Mouse (Mus musculus): ENCODE measurements around the gene Map2k6. TPM values are rescaled to one million over a fixed set of nuclear protein-coding genes. Genes with fewer than 3 reads are reported as not detected.
A peak's percentile ranks its signal among the peaks of the same experiment; 100 is the strongest.

The Map2k6 gene
- polyA plus RNA-seq, 1 experiment from 2014 or later: 4.7 TPM

DNA sequence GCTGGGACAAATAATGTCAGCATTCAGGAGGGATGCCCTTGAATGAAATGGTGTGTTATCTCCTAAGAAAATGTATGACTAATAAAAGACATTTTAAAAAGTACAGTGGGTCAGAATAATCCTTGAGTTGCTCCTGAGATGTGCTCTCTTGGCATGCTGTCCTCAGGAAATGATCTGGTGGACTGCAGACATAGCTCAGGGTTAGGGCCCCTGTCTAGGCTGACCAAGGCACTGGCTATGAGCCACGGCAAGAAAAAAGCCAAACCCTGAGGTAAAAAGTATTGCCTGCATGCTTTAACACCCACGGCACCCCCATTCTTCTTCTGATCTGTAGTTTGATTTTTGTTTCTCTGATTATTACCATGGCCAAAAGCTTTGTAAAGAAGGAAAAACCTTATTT, 124.0 kb downstream of the Map2k6 start:
- H3K9ac ChIP-seq (replicated peaks; ENCODE audit: low read depth): no peak overlapping the region
- DNase-seq (ENCODE audit: low spot score): no peak
- H3K4me1 ChIP-seq (ENCODE audit: insufficient read depth, low read depth, low read length): no peaks in the 10 kb centered on the region
- no peaks in the 10 kb centered on the region for H3K27me3 ChIP-seq (replicated peaks; ENCODE audit: insufficient read depth, low read length)
- no peaks in the 10 kb centered on the region; the same call in 1 of the 2 replicates for H3K36me3 ChIP-seq (ENCODE audit: insufficient read depth, low read length)
- no peaks in the 10 kb centered on the region for H3K9me3 ChIP-seq (ENCODE audit: low read length)
- ATAC-seq: no peak
- no peak overlapping the region for H3K4me2 ChIP-seq (replicated peaks; ENCODE audit: low read depth, low read length)
- H3K4me3 ChIP-seq (ENCODE audit: low read depth, low read length): no peak overlapping the region
- 95% methylated on average over 2 of the region's 2 CpGs for WGBS
- no peak overlapping the region for H3K27ac ChIP-seq (ENCODE audit: low read length)
- TF ChIP-seq EP300 (IDR thresholded peaks at IDR 0.05) (no peak), CTCF (IDR thresholded peaks at IDR 0.05) (no peak)

DNA sequence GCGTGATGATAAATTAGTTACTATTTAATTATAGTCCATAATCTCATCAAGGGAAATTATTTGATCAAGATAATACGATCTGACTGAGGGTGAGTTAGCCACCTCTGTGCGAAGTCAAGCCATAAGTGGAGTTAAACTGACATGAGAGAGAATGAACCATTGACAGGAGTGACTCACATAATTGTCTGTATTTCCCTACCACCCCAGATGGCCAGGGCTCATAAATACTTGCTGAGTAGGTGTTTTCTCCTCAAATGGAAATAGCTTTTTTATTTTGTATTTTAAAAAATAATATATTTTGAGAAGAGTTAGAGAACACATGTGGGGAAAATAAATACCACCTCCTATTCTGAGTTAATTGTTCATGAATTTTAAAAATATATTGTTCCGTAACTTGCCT, 127.2 kb downstream of the Map2k6 start:
- Histone ChIP-seq H3K4me2 (replicated peaks; ENCODE audit: low read depth, low read length) (no peak overlapping the region), H3K27me3 (replicated peaks; ENCODE audit: insufficient read depth, low read length) (no peaks in the 10 kb centered on the region), H3K4me3 (ENCODE audit: low read depth, low read length) (no peak overlapping the region), H3K36me3 (ENCODE audit: insufficient read depth, low read length) (no peaks in the 10 kb centered on the region), H3K9me3 (ENCODE audit: low read length) (no peaks in the 10 kb centered on the region), H3K9ac (replicated peaks; ENCODE audit: low read depth) (no peak overlapping the region), H3K4me1 (ENCODE audit: insufficient read depth, low read depth, low read length) (no peaks in the 10 kb centered on the region), H3K27ac (ENCODE audit: low read length) (no peak overlapping the region)
- no peak for DNase-seq (ENCODE audit: low spot score)
- TF ChIP-seq CTCF (IDR thresholded peaks at IDR 0.05) (no peak), EP300 (IDR thresholded peaks at IDR 0.05) (no peak)
- no peak for ATAC-seq
- WGBS: 91% methylated on average over 4 of the region's 4 CpGs

DNA sequence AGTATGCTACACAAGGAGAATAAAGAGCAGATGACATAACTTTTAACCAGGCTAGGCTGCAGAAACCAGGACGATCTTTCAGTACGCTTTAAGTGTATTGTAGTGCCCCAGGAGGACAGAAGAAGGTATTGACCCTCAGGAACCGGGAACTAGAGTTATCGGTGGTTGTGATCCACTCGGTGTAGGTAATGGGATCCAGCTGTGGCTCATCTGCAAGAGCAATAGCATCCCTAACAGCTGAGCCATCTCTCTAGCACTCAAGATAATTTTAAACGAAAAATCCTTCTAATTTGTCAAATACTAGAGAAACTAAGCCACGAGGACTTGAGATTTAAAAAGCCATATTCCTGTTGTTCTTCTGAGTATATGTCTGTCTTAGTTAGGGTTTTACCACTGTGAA, 132.2 kb downstream of the Map2k6 start:
- no peak overlapping the region for H3K27ac ChIP-seq (ENCODE audit: low read length)
- H3K27me3 ChIP-seq (replicated peaks; ENCODE audit: insufficient read depth, low read length): no peaks in the 10 kb centered on the region
- H3K4me1 ChIP-seq (ENCODE audit: insufficient read depth, low read depth, low read length): no peaks in the 10 kb centered on the region
- H3K4me2 ChIP-seq (replicated peaks; ENCODE audit: low read depth, low read length): no peak overlapping the region
- peak; percentile 30; the same call in 1 of the 2 replicates for ATAC-seq
- no peaks in the 10 kb centered on the region for H3K36me3 ChIP-seq (ENCODE audit: insufficient read depth, low read length)
- TF ChIP-seq CTCF (IDR thresholded peaks at IDR 0.05) (no peak), EP300 (IDR thresholded peaks at IDR 0.05) (no peak)
- H3K9me3 ChIP-seq (ENCODE audit: low read length): no peaks in the 10 kb centered on the region
- 41% methylated on average over 7 of the region's 7 CpGs for WGBS
- peak; percentile 46 for DNase-seq (ENCODE audit: low spot score)
- no peak overlapping the region for H3K9ac ChIP-seq (replicated peaks; ENCODE audit: low read depth)
- no peak overlapping the region for H3K4me3 ChIP-seq (ENCODE audit: low read depth, low read length)

DNA sequence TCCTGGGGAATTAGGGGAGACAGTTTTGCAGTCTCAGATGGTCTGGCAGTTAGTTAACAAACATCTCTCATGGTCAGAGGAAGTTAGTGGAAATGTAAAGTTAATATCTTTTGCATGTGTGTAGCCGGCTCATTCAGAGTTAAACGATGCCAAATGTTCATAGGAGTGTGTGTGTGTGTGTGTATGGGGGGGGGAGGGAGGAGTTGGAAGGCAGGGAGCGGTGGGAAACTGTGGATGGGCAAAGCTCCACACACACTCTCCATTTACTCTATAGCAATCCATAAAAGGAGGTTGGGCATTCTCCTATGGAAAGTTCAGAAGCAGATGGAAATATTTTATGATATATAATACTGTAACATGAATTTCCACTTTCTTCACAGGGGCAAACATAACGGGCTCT, 135.9 kb downstream of the Map2k6 start:
- Histone ChIP-seq H3K9me3 (ENCODE audit: low read length) (no peaks in the 10 kb centered on the region), H3K27ac (ENCODE audit: low read length) (no peak overlapping the region), H3K4me1 (ENCODE audit: insufficient read depth, low read depth, low read length) (no peaks in the 10 kb centered on the region), H3K9ac (replicated peaks; ENCODE audit: low read depth) (no peak overlapping the region), H3K36me3 (ENCODE audit: insufficient read depth, low read length) (no peaks in the 10 kb centered on the region), H3K27me3 (replicated peaks; ENCODE audit: insufficient read depth, low read length) (no peaks in the 10 kb centered on the region), H3K4me3 (ENCODE audit: low read depth, low read length) (no peak overlapping the region), H3K4me2 (replicated peaks; ENCODE audit: low read depth, low read length) (no peak overlapping the region)
- WGBS: 66% methylated on average over 4 of the region's 4 CpGs
- DNase-seq (ENCODE audit: low spot score): no peak
- ATAC-seq: no peak
- no peak for TF ChIP-seq EP300 (IDR thresholded peaks at IDR 0.05)
- no peak for TF ChIP-seq CTCF (IDR thresholded peaks at IDR 0.05)

DNA sequence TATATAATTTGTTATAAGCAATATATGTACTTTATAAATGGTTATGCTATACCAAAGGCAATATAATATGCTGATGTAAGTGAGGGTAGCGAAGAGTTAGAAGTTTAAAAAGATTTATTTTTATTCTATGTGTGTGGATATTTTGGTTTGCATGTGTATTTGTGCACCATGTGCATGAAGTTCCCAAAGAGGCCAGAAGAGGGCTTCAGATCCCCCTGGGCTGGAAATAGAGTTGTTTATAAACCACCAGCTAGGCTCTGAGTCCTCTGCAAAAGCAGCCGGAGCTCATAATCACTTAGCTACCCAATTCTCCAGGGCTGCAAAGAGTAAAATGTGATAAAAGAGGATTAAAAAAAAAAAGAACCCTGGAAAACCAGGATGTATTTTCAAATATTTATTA, 137.6 kb downstream of the Map2k6 start:
- H3K27me3 ChIP-seq (replicated peaks; ENCODE audit: insufficient read depth, low read length): no peaks in the 10 kb centered on the region
- no peak for ATAC-seq
- no peak for DNase-seq (ENCODE audit: low spot score)
- H3K36me3 ChIP-seq (ENCODE audit: insufficient read depth, low read length): no peaks in the 10 kb centered on the region
- H3K27ac ChIP-seq (ENCODE audit: low read length): no peak overlapping the region
- H3K9ac ChIP-seq (replicated peaks; ENCODE audit: low read depth): no peak overlapping the region
- H3K4me1 ChIP-seq (ENCODE audit: insufficient read depth, low read depth, low read length): no peaks in the 10 kb centered on the region
- 79% methylated on average over 2 of the region's 2 CpGs for WGBS
- peak; percentile 38 for TF ChIP-seq CTCF (IDR thresholded peaks at IDR 0.05)
- no peak for TF ChIP-seq EP300 (IDR thresholded peaks at IDR 0.05)
- H3K4me2 ChIP-seq (replicated peaks; ENCODE audit: low read depth, low read length): no peak overlapping the region
- no peak overlapping the region for H3K4me3 ChIP-seq (ENCODE audit: low read depth, low read length)
- no peaks in the 10 kb centered on the region for H3K9me3 ChIP-seq (ENCODE audit: low read length)

DNA sequence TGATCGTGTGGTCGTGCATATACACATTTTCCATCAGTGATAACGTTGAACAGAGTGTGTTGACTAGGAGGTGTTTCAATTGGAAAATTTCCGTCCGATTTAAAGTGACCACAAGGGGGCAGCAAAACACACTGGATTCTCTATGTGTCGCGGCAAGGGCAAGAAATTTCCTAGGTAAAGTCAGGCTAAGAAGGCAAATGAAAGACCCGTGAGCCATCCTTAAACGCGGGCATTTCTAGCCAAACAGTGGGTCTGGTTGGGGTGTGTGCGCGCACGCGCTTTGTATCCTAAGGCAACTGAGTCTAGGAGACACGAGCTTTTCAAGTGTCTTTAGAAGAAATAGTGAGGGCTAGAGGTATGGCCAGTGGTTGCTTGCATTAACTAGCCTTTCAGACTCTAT, 138.7 kb downstream of the Map2k6 start:
- TF ChIP-seq CTCF (IDR thresholded peaks at IDR 0.05) (peak; percentile 87), EP300 (IDR thresholded peaks at IDR 0.05) (no peak)
- 5% methylated on average over 15 of the region's 15 CpGs for WGBS
- H3K4me2 ChIP-seq (replicated peaks; ENCODE audit: low read depth, low read length): peak overlapping the region; percentile 42
- H3K9ac ChIP-seq (replicated peaks; ENCODE audit: low read depth): no peak overlapping the region
- no peaks in the 10 kb centered on the region for H3K9me3 ChIP-seq (ENCODE audit: low read length)
- H3K27ac ChIP-seq (ENCODE audit: low read length): no peak overlapping the region
- no peak overlapping the region; the same call in 1 of the 2 replicates for H3K4me3 ChIP-seq (ENCODE audit: low read depth, low read length)
- H3K4me1 ChIP-seq (ENCODE audit: insufficient read depth, low read depth, low read length): no peaks in the 10 kb centered on the region
- ATAC-seq (no peak), DNase-seq (ENCODE audit: low spot score) (peak; percentile 77)
- H3K36me3 ChIP-seq (ENCODE audit: insufficient read depth, low read length): no peaks in the 10 kb centered on the region
- no peaks in the 10 kb centered on the region for H3K27me3 ChIP-seq (replicated peaks; ENCODE audit: insufficient read depth, low read length)

DNA sequence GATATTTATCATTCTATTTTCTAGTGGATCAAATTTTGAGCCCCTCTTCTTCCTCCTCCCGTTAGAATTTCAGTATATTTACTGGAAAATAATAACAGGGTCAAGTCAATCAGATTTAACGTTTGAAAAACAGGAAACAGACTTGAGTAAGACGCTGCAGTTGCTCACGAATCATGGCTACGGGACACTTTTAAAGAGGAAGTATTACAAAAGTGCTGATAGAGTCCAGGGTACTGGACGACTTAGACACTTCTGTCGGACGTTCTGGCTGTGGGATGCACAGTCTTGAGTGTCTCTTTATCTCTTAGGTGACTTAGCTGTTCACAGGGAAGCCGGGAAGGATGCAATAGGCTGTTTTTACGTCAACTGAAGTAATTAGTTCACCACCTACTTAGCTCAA, 139.3 kb downstream of the Map2k6 start:
- 41% methylated on average over 10 of the region's 10 CpGs for WGBS
- H3K9me3 ChIP-seq (ENCODE audit: low read length): no peaks in the 10 kb centered on the region
- no peak for TF ChIP-seq CTCF (IDR thresholded peaks at IDR 0.05)
- TF ChIP-seq EP300 (IDR thresholded peaks at IDR 0.05): no peak
- peak; percentile 28 for DNase-seq (ENCODE audit: low spot score)
- peak overlapping the region; percentile 42 for H3K4me2 ChIP-seq (replicated peaks; ENCODE audit: low read depth, low read length)
- H3K4me1 ChIP-seq (ENCODE audit: insufficient read depth, low read depth, low read length): no peaks in the 10 kb centered on the region
- H3K27ac ChIP-seq (ENCODE audit: low read length): no peak overlapping the region
- H3K27me3 ChIP-seq (replicated peaks; ENCODE audit: insufficient read depth, low read length): no peaks in the 10 kb centered on the region
- no peak overlapping the region for H3K9ac ChIP-seq (replicated peaks; ENCODE audit: low read depth)
- no peak overlapping the region for H3K4me3 ChIP-seq (ENCODE audit: low read depth, low read length)
- ATAC-seq: no peak
- no peaks in the 10 kb centered on the region for H3K36me3 ChIP-seq (ENCODE audit: insufficient read depth, low read length)
